Mouse (Mus musculus): ENCODE measurements around the gene Fn3krp. TPM values are rescaled to one million over a fixed set of nuclear protein-coding genes. Genes with fewer than 3 reads are reported as not detected.

Fn3krp gene
- polyA plus RNA-seq, 1 experiment from 2014 or later, result 7.1 TPM

DNA sequence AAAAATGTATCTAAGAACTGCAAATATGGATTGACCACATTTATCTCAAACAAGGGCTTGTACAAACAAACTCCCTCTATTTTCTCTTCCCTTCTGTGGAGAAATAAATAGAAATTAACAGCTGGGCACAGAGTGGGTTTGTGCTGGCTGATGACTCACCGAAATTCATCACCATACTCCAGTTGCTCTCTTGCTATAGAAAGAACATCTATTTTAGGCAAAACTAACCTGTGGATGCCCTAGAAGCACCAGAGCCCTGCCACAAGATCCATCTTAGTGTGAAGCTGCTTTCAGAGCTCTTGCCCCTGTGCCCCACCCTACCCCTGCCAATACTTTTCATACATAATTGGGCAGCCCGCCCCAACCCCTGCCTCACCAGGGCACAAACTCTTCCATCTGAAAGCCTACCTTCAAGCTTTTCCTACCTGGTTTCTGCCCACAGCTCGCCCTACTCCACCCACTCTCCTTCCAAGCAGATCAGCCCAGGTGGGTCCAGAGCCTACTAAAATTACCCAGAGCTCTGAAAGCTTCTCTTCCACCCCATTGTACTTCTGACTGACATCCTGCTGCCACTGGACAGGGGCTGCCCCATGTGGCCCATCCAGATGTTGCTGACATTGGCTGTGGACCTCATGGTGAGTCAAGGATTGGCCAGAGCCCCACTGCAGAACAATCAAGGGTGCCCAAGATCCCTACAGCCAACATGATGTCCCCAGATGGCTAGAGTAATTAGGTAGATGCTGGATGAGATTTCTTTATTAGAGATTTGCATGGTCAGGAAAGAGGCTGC lies 13.6 kb upstream of the Fn3krp start:
- WGBS, result 61% methylated on average over 3 of the region's 3 CpGs
- no peaks in the 10 kb centered on the region for H3K4me1 ChIP-seq (ENCODE audit: control insufficient read depth, insufficient read depth, low read length)
- no peak overlapping the region for H3K4me2 ChIP-seq (replicated peaks; ENCODE audit: low read depth, low read length)
- no peaks in the 10 kb centered on the region for H3K36me3 ChIP-seq (ENCODE audit: control insufficient read depth, insufficient read depth, low read length)
- no peaks in the 10 kb centered on the region for H3K27me3 ChIP-seq (ENCODE audit: control insufficient read depth, insufficient read depth, low read length)
- no peaks in the 10 kb centered on the region for H3K9me3 ChIP-seq (ENCODE audit: control insufficient read depth, low read depth, low read length)
- no peak for ATAC-seq (ENCODE audit: insufficient number of reproducible peaks, insufficient read depth, low FRiP score, low read depth)
- H3K4me3 ChIP-seq (ENCODE audit: low read depth, low read length), result no peak overlapping the region
- H3K9ac ChIP-seq (replicated peaks; ENCODE audit: low read depth, low read length), result no peak overlapping the region
- no peak overlapping the region for H3K27ac ChIP-seq (ENCODE audit: low read length)

DNA sequence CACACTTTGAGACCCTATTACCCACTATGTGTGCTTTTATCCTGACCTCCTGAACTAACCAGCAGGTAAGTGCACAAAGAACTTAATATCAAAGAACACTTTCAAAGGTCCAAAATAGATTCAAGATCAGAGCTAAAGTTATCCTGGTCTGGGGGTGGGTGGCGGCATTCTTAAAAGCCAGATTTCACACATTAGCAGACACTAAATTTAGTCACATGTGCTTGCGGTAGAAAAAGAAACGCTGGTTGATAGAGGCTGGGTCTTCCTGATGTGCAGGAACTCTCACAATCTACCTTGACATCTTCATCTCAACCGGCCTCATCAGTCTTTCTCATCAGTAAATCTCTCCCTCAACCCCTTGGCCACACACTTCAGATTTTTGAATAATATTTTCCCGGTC lies 6.4 kb upstream of the Fn3krp start:
- no peaks in the 10 kb centered on the region for H3K9me3 ChIP-seq (ENCODE audit: control insufficient read depth, low read depth, low read length)
- no peaks in the 10 kb centered on the region for H3K27me3 ChIP-seq (ENCODE audit: control insufficient read depth, insufficient read depth, low read length)
- 84% methylated on average over 5 of the region's 5 CpGs for WGBS
- no peak overlapping the region for H3K4me2 ChIP-seq (replicated peaks; ENCODE audit: low read depth, low read length)
- H3K27ac ChIP-seq (ENCODE audit: low read length), result no peak overlapping the region
- no peak for ATAC-seq (ENCODE audit: insufficient number of reproducible peaks, insufficient read depth, low FRiP score, low read depth)
- H3K4me3 ChIP-seq (ENCODE audit: low read depth, low read length), result no peak overlapping the region
- H3K4me1 ChIP-seq (ENCODE audit: control insufficient read depth, insufficient read depth, low read length), result no peaks in the 10 kb centered on the region
- H3K9ac ChIP-seq (replicated peaks; ENCODE audit: low read depth, low read length), result no peak overlapping the region
- H3K36me3 ChIP-seq (ENCODE audit: control insufficient read depth, insufficient read depth, low read length), result no peaks in the 10 kb centered on the region

DNA sequence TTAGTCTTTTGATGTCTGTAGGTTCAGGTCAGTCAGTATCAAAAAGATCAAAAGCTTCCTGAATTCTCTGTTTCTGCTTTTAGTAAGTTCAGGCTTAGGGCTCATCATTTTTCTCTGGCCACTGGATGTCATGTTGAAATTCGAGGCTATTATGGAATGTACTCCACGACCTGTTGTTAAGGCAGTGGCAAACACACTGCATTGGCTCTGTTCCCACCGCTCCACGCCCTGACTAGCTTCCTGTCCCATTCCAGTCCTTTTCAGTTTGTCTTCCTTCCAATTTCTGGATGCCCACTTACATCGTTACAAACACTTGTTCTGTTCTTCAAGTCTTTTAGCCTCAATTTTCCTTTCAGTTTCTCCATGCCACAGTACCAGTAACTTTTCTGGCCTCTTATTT lies 5.8 kb upstream of the Fn3krp start:
- WGBS, result 49% methylated on average over 5 of the region's 5 CpGs
- H3K9ac ChIP-seq (replicated peaks; ENCODE audit: low read depth, low read length), result no peak overlapping the region
- no peak for ATAC-seq (ENCODE audit: insufficient number of reproducible peaks, insufficient read depth, low FRiP score, low read depth)
- H3K27ac ChIP-seq (ENCODE audit: low read length), result no peak overlapping the region
- H3K27me3 ChIP-seq (ENCODE audit: control insufficient read depth, insufficient read depth, low read length), result no peaks in the 10 kb centered on the region
- no peak overlapping the region for H3K4me3 ChIP-seq (ENCODE audit: low read depth, low read length)
- H3K4me2 ChIP-seq (replicated peaks; ENCODE audit: low read depth, low read length), result no peak overlapping the region
- no peaks in the 10 kb centered on the region for H3K36me3 ChIP-seq (ENCODE audit: control insufficient read depth, insufficient read depth, low read length)
- no peaks in the 10 kb centered on the region for H3K9me3 ChIP-seq (ENCODE audit: control insufficient read depth, low read depth, low read length)
- H3K4me1 ChIP-seq (ENCODE audit: control insufficient read depth, insufficient read depth, low read length), result peaks cover under 1% of the 10 kb centered on the region; the same call in 1 of the 2 replicates

DNA sequence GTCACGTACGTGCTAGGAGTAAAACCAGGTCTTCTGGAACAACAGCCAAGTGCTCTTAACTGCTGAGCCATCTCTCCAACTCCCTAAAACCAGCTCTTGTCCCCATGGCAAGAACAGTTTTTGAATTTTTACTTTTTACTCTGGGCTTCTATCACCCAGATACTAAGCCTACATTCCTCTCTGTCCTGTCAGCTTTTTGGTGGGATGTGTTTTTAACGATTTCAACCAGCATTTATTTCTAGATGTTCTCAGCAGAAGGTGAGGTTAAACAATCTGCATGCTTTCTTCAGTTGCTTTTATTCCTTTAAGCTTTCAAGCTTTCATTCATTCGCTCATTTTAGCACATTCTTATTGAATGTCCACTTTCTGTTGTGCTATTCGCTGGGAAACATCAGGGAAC lies 3.2 kb upstream of the Fn3krp start:
- 83% methylated on average over 5 of the region's 5 CpGs for WGBS

DNA sequence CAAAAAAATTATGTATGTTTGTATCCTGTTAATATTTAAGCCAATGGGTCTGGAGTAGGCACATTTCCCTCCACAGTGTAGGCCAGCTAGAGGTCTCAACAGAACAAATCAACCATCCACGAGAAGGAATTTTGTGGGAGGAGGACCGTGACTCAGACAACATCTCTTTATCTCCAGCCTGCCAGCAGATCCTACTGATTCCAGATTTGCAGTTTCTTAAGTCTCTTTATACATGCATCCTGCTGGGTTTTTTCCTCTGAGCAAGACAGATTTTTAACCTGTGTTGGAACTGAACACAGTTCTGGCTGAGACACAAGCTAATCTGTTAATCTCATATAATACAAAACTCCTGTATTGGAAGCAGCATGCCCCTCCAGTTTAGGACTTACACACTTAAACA lies 2.3 kb upstream of the Fn3krp start:
- Histone ChIP-seq H3K9me3 (ENCODE audit: control insufficient read depth, low read depth, low read length) (no peaks in the 10 kb centered on the region), H3K4me1 (ENCODE audit: control insufficient read depth, insufficient read depth, low read length) (peaks cover 13% of the 10 kb centered on the region), H3K4me3 (ENCODE audit: low read depth, low read length) (no peak overlapping the region), H3K27me3 (ENCODE audit: control insufficient read depth, insufficient read depth, low read length) (no peaks in the 10 kb centered on the region), H3K4me2 (replicated peaks; ENCODE audit: low read depth, low read length) (no peak overlapping the region), H3K36me3 (ENCODE audit: control insufficient read depth, insufficient read depth, low read length) (no peaks in the 10 kb centered on the region), H3K9ac (replicated peaks; ENCODE audit: low read depth, low read length) (no peak overlapping the region), H3K27ac (ENCODE audit: low read length) (no peak overlapping the region)
- ATAC-seq (ENCODE audit: insufficient number of reproducible peaks, insufficient read depth, low FRiP score, low read depth), result no peak
- 61% methylated on average over 2 of the region's 2 CpGs for WGBS

More for the DNA sequence above, 3.2 kb upstream of the Fn3krp start:
- Histone ChIP-seq H3K4me2 (replicated peaks; ENCODE audit: low read depth, low read length) (no peak overlapping the region), H3K9ac (replicated peaks; ENCODE audit: low read depth, low read length) (no peak overlapping the region), H3K4me3 (ENCODE audit: low read depth, low read length) (no peak overlapping the region), H3K27ac (ENCODE audit: low read length) (no peak overlapping the region), H3K36me3 (ENCODE audit: control insufficient read depth, insufficient read depth, low read length) (no peaks in the 10 kb centered on the region), H3K4me1 (ENCODE audit: control insufficient read depth, insufficient read depth, low read length) (peaks cover 13% of the 10 kb centered on the region), H3K27me3 (ENCODE audit: control insufficient read depth, insufficient read depth, low read length) (no peaks in the 10 kb centered on the region), H3K9me3 (ENCODE audit: control insufficient read depth, low read depth, low read length) (no peaks in the 10 kb centered on the region)
- no peak for ATAC-seq (ENCODE audit: insufficient number of reproducible peaks, insufficient read depth, low FRiP score, low read depth)

DNA sequence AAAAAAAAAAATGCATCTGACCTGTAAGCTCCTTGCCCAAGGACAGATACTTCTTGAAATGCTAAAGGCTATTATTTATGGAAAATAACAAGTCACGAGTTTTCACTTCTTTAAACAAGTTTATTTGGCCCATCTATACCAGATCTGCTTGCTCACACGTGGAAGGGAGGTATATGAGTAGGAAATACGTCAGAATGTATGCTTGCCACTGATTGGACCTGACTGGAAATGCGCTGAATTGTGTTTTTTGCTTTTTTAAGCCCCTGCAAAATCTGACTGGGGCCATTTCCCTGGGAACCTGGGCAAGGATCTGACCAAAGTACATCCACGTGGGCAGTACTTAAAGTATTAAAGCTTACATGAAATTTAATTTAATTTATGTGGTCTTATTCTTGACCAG lies 822 bp upstream of the Fn3krp start:
- 0 out of 2 replicates have a peak overlapping the region, but pooled peaks have one; percentile 71 for H3K4me3 ChIP-seq (ENCODE audit: low read depth, low read length)
- no peak for ATAC-seq (ENCODE audit: insufficient number of reproducible peaks, insufficient read depth, low FRiP score, low read depth)
- H3K27ac ChIP-seq (ENCODE audit: low read length), result peak overlapping the region; percentile 71; the same call in 1 of the 2 replicates
- H3K4me2 ChIP-seq (replicated peaks; ENCODE audit: low read depth, low read length), result peak overlapping the region; percentile 82
- WGBS, result 44% methylated on average over 5 of the region's 5 CpGs
- no peaks in the 10 kb centered on the region for H3K27me3 ChIP-seq (ENCODE audit: control insufficient read depth, insufficient read depth, low read length)
- H3K9ac ChIP-seq (replicated peaks; ENCODE audit: low read depth, low read length), result no peak overlapping the region
- H3K36me3 ChIP-seq (ENCODE audit: control insufficient read depth, insufficient read depth, low read length), result no peaks in the 10 kb centered on the region
- no peaks in the 10 kb centered on the region for H3K9me3 ChIP-seq (ENCODE audit: control insufficient read depth, low read depth, low read length)
- H3K4me1 ChIP-seq (ENCODE audit: control insufficient read depth, insufficient read depth, low read length), result peaks cover 13% of the 10 kb centered on the region

DNA sequence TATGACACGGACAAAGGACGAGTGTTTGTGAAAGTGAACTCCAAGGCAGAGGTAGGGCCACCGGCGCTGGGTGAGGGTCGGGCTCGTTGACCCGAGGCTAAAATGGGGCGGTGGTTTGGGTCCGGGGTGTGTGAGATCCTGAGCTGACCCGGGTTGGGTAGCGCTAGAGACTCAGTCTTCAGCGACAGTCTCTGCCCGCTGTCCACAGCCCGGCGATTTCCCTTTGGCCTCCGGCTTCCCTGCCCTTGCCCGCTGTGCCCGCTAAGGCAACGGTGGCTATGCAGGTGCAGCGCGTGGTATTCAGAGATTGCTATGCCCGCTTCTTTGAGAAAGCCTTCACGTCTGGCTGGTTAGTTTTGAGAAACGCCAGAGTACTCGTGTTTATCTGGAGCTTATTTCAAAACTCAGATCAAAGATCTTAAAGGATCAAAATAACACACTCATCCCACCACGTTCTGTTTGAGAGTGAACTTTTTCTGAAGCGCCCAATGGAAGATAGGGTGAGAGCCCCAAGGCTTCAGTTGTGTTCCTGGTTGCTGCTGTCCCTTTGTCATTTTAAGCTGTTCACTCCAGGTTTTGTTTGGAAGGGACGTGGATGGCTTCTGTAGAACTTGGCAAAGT lies 462 bp downstream of the Fn3krp start:
- WGBS, result 2% methylated on average over 28 of the region's 28 CpGs
- peak; percentile 43 for ATAC-seq (ENCODE audit: insufficient number of reproducible peaks, insufficient read depth, low FRiP score, low read depth)
- no peak overlapping the region; the same call in 1 of the 2 replicates for H3K27ac ChIP-seq (ENCODE audit: low read length)

DNA sequence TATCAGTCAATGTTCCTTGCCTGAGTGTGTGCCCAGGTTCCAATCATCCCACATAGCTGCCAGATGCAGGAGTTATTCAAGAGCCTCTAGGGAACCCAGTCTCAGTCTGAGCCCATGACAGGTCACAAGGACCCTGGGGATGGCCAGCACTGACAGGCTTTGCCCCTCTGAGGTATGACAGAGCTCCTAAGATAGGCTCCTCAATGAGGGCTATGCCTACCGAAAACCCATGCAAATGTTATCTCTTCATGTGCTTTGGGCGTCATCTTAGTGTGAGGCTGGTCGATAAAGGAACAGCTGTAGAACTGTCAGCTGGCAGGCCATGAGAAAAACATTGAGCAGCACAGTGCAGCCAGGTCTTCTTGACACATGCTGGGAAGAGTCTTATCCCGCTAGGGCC lies 12.2 kb downstream of the Fn3krp start:
- H3K27me3 ChIP-seq (ENCODE audit: control insufficient read depth, insufficient read depth, low read length), result no peaks in the 10 kb centered on the region
- peaks cover 5% of the 10 kb centered on the region for H3K4me1 ChIP-seq (ENCODE audit: control insufficient read depth, insufficient read depth, low read length)
- H3K27ac ChIP-seq (ENCODE audit: low read length), result no peak overlapping the region
- H3K4me2 ChIP-seq (replicated peaks; ENCODE audit: low read depth, low read length), result no peak overlapping the region
- WGBS, result 79% methylated on average over 4 of the region's 4 CpGs
- ATAC-seq (ENCODE audit: insufficient number of reproducible peaks, insufficient read depth, low FRiP score, low read depth), result no peak; the same call in 1 of the 2 replicates
- H3K36me3 ChIP-seq (ENCODE audit: control insufficient read depth, insufficient read depth, low read length), result no peaks in the 10 kb centered on the region; the same call in 1 of the 2 replicates
- no peak overlapping the region for H3K9ac ChIP-seq (replicated peaks; ENCODE audit: low read depth, low read length)
- H3K9me3 ChIP-seq (ENCODE audit: control insufficient read depth, low read depth, low read length), result no peaks in the 10 kb centered on the region
- no peak overlapping the region for H3K4me3 ChIP-seq (ENCODE audit: low read depth, low read length)

More for the DNA sequence above, 462 bp downstream of the Fn3krp start:
- Histone ChIP-seq H3K9ac (replicated peaks; ENCODE audit: low read depth, low read length) (peak overlapping the region; percentile 55), H3K4me2 (replicated peaks; ENCODE audit: low read depth, low read length) (peak overlapping the region; percentile 82), H3K36me3 (ENCODE audit: control insufficient read depth, insufficient read depth, low read length) (no peaks in the 10 kb centered on the region), H3K27me3 (ENCODE audit: control insufficient read depth, insufficient read depth, low read length) (no peaks in the 10 kb centered on the region), H3K4me3 (ENCODE audit: low read depth, low read length) (peak overlapping the region; percentile 71), H3K4me1 (ENCODE audit: control insufficient read depth, insufficient read depth, low read length) (peaks cover 13% of the 10 kb centered on the region), H3K9me3 (ENCODE audit: control insufficient read depth, low read depth, low read length) (no peaks in the 10 kb centered on the region)
